Mouse (Mus musculus) ES-Bruce4 (cell line): ENCODE measurements around the gene Pyroxd1.

Experiments used
- CTCF ChIP-seq: IDR thresholded peaks from one replicate; pipeline ENCODE4 v1.8.1; 2011; ENCODE audit warnings: low read depth, low read length
- EP300 ChIP-seq: IDR thresholded peaks from 2 replicates; pipeline ENCODE4 v1.6.1; 2011; ENCODE audit warnings: low read depth, low read length; ENCODE audit not compliant: insufficient read depth

GRCm38 (mm10) chr6:142411140-142411539 is 65.7 kb downstream of the Pyroxd1 start:
- no peak for TF ChIP-seq CTCF
- TF ChIP-seq EP300, result no peak
